Mouse (Mus musculus) WW6 (cell line): Measurements from ENCODE around the gene Atg101.
"Not testable (repeated sequence)": the region's sequence is repeated elsewhere in the genome, so short reads cannot be mapped to it uniquely, and the experiment has no call there.

Experiments
- DNase-seq: peaks from one replicate; pipeline ENCODE4 v3.0.0-alpha.2; 2013; ENCODE audit warnings: low read depth, low spot score

The Atg101 gene

DNA sequence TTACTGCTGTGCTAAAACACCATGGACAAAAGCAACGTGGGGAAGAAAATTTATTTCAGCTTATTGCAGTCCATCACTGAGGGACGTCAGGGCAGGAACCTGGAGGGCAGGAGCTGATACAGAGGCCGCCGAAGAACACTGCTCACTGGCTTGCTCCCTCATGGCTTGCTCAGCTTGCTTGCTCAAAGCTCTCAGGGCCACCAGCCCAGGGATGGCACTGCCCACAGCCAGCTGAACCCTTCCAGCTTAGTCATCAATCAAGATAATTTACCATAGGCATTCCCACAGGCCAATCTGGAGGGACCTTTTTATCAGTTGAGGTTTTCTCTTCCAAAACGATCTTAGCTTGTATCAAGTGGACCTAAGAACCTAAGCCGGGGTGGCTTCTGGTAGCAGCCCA, 27.9 kb downstream of the Atg101 start:
- no peak for DNase-seq

DNA sequence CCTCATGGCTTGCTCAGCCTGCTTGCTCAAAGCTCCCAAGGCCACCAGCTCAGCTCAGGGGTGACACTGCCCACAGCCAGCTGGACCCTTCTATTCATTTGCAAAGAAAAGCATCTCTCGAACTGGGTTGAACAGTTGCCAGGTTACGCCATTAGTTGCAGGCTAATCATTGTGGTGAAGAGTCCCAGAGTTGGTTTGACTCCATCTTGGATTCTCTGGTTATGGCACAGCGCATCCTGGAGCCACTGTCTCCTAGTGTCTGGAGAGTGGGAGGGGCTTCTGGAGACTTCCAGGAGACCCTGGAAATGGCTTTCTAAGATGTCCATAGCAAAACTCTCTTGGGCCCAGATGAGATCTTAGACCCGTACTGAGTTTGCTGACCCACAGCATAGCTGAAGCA, 31.3 kb downstream of the Atg101 start:
- DNase-seq, result no peak

DNA sequence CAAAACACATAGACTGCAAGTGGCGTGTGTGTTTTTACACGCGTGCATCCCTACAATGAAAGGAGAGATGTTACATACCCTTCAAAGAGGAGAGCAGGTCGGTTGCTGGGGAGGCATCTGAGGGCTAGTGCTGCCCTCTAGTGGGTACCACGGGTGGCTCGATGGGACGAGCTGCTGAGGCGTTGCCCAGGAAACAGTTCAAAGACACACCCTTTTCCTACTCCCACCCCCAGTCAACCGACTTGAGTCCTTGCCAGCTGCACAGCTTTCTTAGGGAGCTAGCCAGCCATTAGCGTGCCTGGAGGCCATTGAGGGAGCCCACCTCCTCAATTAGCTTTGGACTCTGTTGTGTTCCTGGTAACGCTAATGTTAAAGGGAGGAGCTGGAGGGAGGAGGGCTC, 31.8 kb downstream of the Atg101 start:
- peak; percentile 85 for DNase-seq

DNA sequence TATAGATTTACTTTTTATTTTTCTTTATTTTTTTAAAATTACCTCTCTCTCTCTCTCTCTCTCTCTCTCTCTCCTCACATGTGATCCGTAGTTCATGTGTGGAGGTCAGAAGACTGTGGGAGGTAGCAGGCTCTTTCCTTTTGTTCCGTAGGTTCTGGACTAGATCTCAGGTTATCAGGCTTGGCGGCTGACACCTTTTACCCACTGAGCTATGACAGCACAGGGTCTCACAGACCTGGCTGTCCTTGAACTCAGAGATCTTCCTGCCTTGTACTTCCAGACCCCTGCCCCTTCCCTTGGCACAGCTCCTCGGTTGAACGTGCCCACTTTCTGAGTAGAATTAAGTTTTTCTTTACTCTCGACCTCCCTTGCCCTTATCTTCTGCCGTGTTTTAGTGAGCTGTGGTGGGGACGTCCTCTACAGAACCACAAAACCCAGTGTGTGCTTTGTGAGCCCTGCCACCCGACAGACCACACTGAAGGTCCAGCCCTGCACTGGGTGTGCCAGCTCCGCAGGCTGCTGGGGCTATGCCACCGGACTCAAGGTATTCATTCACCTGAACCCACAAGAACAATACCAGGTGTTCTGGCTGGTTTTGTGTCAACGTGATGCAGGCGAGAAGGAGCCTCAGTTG, 32.3 kb downstream of the Atg101 start:
- DNase-seq, result no peak

DNA sequence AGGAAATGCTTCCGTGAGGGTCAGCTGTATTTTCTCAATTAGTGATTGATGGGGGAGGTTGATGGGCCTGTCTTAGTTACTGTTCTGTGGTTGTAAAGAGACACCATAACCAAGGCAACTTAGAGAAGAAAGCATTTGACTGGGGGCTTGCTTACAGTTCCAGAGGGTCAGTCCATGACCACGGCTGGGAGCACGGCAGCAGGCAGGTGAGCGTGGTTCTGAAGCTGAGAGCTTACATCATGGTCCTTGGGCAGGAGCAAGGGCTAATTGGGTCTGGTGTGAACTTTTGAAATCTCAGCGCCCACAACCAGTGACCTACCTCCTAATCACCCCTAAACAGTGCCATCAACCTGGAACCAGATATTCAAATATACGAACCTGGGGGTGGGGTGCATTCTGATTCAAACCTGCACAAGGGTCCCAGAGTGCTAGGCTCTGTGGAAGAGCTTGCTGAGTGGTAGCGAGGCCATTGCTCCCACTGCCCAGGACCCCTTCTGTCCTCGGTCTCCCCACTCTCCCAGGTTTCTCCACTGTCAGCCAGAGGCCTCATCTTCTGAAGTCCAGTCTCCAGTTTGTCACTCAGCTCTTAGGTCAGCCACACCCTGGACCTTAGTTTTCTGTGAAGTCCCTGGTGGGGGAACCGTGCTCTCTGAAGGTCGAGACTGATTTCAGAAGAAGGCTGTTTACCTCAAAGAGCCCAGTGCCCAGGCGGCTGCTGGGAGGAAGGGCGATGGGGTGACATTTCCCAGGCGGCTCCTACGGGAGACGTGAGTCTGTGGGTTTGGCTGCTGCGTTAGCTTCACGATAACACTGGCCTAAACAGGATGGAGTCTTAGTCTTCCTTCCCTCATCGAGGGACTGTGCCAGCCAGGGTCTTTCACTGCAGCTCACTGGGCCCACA, 33.1 kb downstream of the Atg101 start:
- DNase-seq, result no peak

DNA sequence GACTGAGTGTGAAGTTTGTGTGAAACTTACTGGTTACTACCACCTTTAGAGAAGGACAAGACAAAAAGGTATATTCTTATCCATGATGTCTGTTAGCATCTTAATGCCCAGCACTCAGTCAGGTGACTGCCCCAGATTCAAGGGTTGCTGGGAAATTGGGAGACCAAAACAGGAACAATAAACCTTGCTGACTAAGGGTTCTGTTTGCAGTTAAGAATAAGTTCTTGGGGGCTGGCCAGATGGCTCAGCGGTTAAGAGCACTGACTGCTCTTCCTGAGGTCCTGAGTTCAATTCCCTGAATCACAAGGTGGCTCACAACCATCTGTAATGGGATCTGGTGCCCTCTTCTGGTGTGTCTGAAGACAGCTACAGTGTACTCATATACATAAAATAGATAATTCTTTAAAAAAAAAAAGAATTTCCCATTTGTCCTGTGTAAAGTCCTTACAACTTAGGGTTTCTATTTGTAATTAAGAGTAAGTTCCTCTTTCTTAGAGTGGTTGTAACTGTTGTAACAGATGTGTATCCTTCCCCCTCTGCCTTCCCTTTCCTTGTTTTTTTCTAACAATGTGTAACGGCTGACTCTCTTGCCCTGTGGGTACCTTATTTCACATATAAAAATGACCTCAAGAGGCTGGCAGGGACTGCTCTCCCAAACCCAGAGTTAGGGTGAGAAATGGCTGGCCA, 33.9 kb downstream of the Atg101 start:
- no peak for DNase-seq

DNA sequence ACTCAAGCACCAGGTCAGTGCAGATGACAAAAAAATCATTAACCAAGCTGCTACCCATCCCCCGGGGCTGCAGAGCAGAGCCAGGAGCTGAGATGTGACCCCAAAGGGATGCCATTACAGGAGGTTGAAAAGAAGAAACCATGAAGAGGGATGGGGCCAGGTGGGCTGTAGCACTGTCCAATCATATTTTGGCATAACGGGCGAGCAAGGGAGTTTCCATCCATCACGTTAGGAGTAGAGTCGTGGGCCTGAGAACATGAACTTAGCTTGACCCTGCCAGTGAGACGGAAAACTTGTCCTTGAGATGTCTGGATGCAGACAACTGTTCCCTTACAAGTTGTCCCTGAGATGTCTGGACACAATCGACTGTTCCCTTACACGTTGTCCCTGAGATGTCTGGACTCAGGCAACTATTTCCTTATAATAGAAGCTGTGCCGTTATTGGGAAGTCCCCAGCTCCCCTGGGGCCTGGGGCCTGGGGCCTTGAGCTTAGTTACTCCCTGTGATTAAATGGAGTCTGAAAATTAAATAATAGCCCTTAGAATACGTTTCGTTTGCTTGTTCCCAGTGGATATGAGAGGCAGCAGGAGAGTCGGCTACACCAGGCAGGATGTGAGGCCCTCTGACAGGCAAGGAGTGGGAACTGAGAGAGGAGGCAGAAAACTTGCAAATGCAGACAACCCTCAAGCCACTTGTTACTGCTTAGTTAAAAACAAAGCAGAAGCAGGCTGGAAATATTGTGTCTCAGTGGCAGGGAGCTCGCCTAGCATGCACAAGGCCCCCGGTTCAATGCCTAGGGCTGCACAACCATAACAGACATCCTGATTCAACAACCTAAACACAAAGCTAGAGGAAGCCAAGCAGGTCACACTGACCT, 35.1 kb downstream of the Atg101 start:
- no peak for DNase-seq

DNA sequence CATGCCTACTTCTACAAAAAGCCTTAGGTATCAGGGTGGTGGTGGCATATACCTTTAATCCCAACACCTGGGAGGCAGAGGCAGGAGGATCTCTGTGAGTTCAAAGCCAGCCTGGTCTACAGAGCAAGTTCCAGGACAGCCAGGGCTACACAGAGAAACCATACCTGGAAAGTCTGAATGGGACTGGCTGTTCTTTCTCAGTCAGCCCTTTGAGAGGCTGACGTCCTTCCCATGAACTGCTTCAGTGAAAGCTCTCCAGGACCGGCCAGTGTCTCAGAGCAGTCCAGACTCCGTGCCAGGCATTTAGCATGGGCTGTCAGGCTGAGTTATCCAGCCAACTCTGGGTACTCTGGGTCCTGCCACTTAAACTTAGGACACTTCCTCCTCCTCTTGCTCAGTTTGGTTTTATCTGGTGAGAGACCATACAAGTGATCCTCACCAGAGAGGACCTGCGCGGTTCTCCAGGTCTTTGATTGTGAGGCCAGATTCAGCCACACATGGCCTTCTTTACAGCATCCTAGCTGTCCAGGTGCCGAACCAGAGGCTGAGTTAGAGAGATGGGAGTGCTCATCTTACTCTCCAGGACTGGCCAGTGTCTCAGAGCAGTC, 36.0 kb downstream of the Atg101 start:
- DNase-seq, result no peak

DNA sequence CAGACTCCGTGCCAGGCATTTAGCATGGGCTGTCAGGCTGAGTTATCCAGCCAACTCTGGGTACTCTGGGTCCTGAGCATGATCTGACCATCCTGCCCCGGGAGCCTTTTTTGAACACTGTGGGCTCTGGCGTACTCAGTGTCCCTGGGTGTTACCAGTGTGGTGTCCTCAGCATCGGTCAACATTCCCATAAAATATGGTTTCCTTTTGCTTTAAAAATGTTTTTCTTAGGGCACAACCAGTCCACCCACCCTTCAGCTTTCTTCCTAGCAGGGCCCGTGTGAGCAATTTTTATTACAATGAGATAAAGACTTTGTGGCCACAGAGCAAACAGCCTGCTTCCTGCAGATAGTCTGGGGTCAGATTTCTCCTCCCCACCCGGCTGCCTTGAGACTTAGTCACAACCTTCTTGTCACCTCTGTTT, 36.6 kb downstream of the Atg101 start:
- DNase-seq, result no peak

DNA sequence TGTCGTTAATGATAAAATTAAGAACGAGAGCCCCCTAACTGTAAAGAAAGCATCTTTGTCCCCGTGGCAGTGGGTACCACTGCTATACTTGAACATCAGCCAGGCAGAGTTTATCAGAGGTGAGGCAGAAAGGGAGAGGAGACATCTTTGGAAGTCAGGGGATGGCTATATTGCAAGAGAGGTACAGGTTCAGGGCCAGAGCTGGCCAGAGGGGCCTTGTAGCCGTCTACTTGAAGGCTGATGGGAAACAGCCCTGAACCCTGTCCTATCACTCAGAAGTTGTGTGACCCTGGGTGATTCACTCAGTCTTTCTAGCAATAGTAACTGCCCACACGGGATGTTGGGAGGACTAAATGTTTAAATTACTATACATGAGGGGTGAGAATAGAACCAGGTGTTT, 37.1 kb downstream of the Atg101 start:
- no peak for DNase-seq

DNA sequence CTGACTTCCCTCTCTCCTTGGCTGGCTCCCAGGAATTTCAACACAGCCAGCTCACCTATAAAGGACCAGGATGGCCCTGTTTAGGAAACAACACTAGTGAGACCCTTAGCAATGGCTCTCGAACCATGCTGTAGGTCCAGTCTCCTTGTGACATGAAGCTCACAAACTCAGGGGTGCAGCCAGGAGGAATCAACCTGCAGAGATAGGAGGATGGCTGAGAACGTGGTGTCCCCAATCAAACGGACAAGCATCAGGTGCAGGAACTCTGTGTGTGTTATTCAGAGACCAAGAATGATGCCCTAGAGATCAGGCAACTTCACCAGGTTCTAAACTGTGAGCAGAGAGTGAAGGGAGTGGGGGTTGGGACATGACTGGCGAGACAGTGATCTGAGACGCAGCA, 38.0 kb downstream of the Atg101 start:
- no peak for DNase-seq

DNA sequence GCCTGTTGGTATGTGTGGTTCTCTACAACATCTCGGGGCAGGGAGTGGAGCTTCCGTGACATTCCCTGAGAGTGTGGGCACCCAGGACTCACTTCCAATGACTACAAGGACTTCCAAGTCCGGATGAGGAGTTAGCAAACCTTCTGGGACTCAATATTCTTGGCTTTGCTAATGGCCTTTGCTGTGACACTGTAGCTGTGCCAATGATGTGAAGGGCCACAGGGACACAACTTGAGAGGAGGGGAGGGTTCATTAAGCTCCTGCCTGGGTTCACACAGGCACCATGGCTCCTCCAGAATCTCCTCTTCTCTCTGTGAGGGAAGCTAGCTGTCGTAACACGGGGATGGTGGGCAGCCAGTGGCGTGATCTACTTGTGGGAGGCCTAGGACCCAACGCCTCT, 38.6 kb downstream of the Atg101 start:
- DNase-seq, result no peak

DNA sequence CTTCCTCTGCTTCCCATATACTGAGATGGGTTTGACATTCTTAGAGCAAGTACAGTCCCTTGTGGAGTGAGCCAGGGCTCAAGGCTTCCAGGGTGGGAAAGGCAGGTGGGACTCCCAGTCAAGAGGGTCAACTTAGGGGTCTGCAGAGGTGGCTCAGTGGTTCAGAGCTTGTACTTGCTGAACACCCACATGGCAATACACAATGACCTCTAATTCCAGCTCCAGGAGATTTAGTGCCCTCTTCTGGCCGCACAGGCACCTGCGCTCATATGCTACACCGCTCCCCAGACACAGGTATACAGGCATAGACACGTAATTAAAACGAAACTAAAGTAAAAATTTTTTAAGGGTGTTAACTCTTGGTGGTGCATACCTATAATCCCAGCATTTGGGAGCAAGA, 39.4 kb downstream of the Atg101 start:
- DNase-seq, result no peak

DNA sequence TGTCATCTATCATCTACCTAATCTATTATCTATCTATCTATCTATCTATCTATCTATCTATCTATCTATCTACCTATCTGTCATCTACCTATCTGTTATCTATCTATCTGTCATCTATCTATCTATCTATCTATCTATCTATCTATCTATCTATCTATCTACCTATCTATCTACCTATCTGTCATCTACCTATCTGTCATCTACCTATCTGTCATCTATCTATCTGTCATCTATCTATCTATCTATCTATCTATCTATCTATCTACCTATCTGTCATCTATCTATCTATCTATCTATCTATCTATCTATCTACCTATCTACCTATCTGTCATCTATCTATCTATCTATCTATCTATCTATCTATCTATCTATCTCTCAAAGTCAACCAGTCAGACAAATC, 40.3 kb downstream of the Atg101 start:
- not testable (repeated sequence) for DNase-seq

DNA sequence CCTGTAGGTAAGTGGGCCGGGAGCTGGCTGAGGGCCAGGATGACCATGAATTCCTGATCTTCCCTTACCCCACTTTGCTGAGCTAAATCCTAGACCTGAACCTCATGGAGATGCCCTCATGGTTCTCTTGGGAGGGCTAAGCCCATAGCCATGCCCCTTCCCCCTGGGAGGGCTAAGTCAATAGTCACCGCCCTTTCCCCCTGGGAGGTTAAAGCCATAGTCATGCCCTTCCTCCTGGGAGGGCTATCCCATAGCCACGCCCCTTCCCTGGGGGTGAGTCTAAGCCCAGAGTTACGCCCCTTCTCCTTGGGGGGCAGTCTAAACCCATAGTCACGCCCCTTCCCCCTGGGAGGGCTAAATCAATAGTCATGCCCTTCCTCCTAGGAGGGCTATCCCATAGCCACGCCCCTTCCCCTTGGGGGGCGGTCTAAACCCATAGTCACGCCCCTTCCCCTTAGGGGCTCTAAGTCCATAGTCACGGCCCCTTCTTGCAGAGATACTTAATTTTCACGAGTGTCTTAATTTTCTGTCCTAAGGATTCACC, 42.0 kb downstream of the Atg101 start:
- DNase-seq, result peak; percentile 31

DNA sequence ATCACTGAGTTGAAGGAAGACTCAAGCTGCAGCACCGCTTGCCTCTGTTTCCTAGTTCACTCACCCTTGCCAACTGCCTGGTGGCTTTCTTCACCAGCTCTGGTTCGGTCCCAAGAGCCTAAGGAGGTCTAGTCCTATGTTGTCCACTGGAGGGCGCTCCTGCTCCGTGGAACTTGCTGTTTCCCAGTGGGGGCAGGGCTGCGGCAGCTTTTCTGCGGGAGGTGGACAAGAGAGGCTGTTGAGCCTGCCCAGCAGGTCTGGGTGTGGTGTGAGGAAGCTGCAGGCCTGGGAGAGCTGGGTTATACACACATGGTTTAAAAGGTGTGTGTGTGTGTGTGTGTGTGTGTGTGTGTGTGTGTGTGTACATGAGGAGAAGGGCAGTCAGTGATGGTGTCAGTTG, 43.2 kb downstream of the Atg101 start:
- DNase-seq, result peak; percentile 46

DNA sequence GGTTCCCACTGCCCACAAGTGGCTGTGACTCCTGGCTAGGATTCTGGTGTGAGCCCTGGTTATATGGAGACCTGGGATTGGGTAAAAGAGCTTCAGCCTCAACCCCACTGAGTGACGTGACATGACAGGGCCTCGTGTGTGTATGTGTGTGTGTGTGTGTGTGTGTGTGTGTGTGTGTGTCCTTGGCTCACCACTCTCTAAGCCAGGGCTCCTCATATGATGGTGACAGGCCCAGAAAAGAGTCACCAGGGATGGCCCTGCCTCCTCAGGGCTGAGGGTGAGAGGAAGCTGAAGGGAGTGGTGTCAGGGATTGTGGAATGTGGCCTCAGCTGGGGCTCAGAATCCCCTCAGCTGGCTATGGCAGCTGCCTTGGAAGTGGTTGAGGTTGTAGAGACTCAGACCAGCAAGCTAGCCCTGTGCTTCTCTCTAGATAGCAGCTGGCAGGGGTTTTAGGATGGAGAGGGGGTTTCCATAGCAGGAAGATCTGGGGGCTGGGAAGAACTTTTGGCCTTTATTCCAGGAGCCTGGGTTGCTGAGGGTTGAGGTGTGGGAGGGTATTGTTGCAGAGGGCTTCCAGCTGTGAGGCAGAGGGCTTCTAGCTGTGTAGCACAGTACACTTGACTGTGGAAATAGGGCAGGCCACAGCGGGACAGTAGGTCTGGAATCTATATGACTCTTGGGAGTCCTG, 44.9 kb downstream of the Atg101 start:
- no peak for DNase-seq

DNA sequence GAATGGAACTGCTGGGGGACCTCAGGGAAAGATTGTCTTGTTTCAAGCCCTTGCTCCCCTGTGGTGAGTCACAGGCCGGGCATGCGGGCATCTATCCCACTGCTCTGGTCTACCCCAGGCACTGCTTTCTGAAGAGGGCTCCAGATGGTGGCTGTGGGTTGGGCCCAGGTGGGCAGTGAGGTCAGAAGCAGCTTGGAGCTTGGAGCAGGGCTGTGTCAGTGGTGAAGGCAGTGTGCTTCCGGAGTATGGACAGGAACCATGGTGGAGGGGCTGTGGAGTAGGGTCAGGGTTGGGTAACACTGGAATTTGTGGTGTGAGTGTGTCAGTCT, 45.5 kb downstream of the Atg101 start:
- no peak for DNase-seq

DNA sequence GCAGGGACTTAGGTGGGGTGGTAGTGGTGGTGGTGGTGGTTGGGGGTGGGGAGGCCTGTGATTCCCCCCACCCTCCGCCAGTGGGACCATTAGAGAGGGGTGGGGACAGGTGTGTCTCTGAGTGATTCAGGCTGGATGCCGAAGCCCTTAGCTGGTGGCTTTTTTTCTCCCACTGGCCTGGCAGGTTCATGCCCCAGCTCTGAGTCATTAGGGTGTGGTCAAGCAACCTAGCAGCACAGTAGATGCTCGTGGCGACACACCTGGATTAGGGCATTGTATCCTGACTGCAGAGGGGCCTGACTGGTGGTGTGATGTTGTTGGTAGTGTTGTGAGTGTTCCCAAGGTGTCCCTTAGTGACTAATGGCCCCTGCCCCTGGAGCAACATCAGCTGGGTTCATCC, 47.0 kb downstream of the Atg101 start:
- no peak for DNase-seq

DNA sequence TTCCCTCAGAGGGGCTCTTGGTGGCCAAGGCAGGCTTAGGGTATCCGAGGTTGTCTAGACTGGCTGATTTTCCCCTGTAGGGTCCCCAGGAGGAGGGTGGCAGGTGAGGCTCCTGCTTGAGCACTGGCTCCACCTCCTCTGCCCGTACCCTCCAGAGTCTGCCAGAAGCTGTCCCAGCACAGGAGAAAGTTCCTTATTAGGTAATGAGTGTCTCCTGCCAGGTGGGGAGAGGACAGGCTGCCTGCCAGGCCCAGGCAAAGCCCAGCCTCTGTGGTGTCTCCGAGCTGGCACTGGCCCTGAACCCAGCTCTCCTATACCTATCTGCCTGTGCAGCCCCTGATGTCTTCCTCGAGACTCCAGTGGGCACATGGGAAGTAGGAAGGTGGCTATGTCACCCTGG, 48.3 kb downstream of the Atg101 start:
- DNase-seq, result no peak

DNA sequence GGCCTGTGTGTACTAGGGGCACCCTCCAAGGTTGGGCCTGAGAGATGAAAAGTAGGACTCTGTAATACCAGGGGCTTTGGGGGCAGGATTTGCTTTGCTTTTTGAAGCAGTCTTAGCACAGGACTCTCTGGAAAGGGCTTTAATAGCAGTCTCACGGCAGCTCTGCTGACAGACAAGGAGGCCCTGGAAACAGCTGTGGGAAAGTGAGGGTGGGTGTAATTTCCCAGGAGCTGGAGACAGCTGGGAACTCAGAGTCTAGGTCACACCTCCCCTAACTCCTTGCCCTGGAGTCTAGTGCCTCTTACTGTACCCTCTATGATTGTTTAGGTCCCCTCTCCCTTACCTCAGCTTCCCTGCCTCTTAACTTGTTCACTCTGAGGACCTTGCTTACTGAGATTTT, 49.1 kb downstream of the Atg101 start:
- DNase-seq, result no peak
